Mouse (Mus musculus): ENCODE data around the gene Tmem156. TPM values are rescaled to one million over a fixed set of nuclear protein-coding genes. Genes with fewer than 3 reads are reported as not detected.
"Not testable (repeated sequence)": the region's sequence is repeated elsewhere in the genome, so short reads cannot be mapped to it uniquely, and the experiment has no call there.

Tmem156 gene
- total RNA-seq (2021) = under 1 TPM; 0.37 to 0.38 TPM
- not detected in 2 replicates for polyA plus RNA-seq (2012; rRNA removed)
- long read RNA-seq = 0 reads

GRCm38 (mm10) chr5:65091921-65092320, at the start of gene Tmem156:
Tmem156 (minus strand) TSS chr5:65092132.
- no peak for DNase-seq

DNA sequence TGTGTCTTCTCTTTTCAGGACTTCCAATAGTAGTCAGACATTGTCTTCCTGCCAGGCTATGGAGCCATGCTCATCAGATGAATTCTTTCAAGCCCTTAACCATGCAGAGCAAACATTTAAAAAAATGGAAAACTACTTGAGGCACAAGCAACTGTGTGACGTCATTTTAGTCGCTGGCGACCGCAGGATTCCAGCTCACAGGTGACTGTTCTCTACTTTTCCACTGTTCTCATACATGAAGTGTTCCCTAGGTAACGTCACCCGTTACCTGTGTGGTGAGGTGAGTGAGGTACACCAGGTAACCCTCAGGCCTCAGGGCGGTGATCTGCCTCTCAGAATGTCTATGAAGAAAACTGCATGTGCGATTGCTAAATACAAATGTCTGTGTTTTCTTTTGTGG, 49.3 kb upstream of the Tmem156 start:
- no peak for DNase-seq

- no peak for DNase-seq
These were observed 45.1 kb upstream of the Tmem156 start for GRCm38 (mm10) chr5:65137073-65137472.

- no peak for DNase-seq
These were observed 44.2 kb upstream of the Tmem156 start for GRCm38 (mm10) chr5:65136159-65136558.

GRCm38 (mm10) chr5:65131211-65131879, 39.4 kb upstream of the Tmem156 start:
- no peak for DNase-seq

DNA sequence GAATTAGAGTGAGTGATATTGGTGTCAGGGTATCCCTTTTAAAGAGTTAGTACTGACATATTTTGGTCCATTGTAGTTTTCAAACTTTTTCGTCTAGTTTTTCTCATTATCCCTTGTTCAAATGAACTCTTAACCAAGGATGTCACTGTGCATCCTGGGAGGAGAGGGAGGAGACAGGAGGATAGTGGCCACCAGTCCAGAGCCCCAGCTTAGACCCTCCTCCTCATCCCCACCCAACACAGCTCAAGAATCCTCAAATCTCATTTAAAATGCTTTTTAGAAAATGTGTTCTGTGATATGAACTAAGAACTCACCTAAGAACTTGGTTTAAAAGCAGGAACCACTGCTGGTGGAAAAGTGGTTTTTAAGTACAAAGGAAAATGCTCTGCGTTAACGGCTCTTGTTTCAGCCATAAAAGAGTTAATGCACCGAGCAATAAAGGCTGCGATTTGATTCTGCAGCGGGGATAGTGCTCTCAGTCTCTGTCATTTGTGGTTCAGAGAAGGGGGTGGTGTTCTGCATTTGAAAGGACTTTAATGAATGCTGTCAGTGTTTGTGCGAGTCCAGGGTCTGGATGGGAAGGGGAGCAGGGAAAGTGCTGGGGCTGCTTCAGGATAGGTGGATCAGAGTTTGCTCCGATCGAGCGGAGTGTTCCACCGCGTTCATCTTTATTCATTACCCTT, 38.7 kb upstream of the Tmem156 start:
- no peak for DNase-seq

GRCm38 (mm10) chr5:65128481-65128880, 36.5 kb upstream of the Tmem156 start:
- no peak for DNase-seq

- no peak for DNase-seq
These were observed 34.2 kb upstream of the Tmem156 start for GRCm38 (mm10) chr5:65126137-65126536.

- DNase-seq = no peak
These were observed 30.7 kb upstream of the Tmem156 start for GRCm38 (mm10) chr5:65122616-65123015.

GRCm38 (mm10) chr5:65119918-65120317, 28.0 kb upstream of the Tmem156 start:
- DNase-seq = no peak

- DNase-seq = no peak
These were observed 27.6 kb upstream of the Tmem156 start for GRCm38 (mm10) chr5:65119495-65119894.

- DNase-seq = no peak
These were observed 24.9 kb upstream of the Tmem156 start for GRCm38 (mm10) chr5:65116789-65117188.

GRCm38 (mm10) chr5:65113323-65113722, 21.4 kb upstream of the Tmem156 start:
- DNase-seq = no peak

DNA sequence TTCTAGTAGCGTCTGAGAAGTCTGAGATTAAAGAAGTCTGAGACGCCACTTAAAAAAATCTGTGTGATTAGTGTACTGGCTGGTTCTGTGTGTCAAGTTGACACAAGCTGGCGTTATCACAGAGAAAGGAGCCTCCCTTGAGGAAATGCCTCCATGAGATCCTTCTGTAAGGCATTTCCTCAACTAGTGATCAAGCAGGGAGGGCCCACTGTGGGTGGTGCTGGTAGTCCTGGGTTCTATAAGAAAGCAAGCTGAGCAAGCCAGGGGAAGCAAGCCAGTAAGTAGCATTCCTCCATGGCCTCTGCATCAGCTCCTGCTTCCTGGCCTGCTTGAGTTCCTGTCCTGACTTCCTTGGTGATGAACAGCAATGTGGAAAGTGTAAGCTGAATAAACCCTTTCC, 20.3 kb upstream of the Tmem156 start:
- not testable (repeated sequence) for DNase-seq

- DNase-seq = peak; percentile 72
These were observed 16.0 kb upstream of the Tmem156 start for GRCm38 (mm10) chr5:65107773-65108432.

- peak; percentile 95 for DNase-seq
These were observed 15.2 kb upstream of the Tmem156 start, which contains the start of gene Klhl5 for GRCm38 (mm10) chr5:65106876-65107772. Klhl5 (plus strand) TSS chr5:65107539.

- no peak for DNase-seq
These were observed 10.7 kb upstream of the Tmem156 start for GRCm38 (mm10) chr5:65102641-65103042.

GRCm38 (mm10) chr5:65102026-65102640, 10.2 kb upstream of the Tmem156 start:
- DNase-seq = no peak

DNA sequence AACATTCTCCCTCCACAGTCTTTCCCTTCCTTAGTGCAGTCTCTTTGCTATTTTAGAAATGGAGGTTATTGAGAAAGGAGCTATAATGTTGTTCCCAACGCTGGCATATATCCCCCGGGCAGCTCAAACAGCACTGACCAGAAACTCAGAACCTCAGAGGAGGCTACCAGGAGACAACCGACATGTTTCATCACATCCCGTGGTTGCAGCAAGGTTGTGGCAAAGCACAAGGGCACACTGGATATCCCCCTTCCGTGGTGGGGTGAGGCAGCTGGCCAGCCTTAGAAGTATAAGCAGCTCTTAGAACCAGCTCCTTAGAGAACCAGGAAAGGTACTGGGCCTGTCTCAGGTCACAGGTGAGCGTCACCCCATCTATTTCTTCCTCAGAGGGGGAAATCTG, 9.7 kb upstream of the Tmem156 start:
- no peak for DNase-seq

DNA sequence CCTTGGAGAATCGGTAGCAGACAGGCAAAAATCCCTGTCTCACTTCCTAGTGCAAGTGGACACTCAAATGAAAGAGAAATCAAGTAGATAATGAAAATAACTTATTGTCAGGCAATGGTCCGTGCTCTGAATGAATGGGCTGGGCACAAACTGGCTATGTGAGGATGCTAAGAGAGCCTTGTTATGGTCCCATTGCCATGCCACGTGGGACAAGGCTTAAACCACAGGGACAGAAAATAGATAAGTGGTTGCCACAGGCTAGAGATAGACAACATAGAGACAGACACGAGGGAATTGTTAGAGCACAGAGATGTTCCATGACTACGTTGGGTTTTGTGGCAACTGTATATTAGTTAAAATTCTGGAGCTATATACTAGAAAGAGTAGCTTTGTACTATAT, 9.3 kb upstream of the Tmem156 start:
- no peak for DNase-seq

DNA sequence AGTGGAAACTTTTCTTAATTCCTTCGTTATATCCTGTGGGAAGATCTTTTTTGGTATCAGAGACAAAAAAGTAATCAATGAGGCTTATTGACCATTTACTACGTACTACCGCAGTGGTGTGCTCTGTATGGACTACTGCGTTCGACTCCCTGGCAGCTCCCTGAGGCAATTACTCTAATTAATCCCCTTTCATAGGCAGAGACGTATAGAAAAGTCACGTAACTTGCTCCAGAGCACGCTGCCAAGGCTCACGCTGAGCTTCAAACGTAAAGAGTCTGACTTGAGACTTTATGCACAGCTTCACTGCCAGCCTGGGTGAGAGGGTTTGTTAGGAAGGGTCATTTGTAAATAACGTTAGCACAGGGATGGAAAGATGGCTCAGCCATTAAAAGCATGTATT, 8.1 kb upstream of the Tmem156 start:
- no peak for DNase-seq

- DNase-seq = no peak
These were observed 5.5 kb upstream of the Tmem156 start for GRCm38 (mm10) chr5:65097457-65097856.
